Mouse (Mus musculus) spleen, postnatal 4 days (tissue): Measurements from ENCODE around the gene 4932438A13Rik.

ENCODE experiments used
- DNase-seq, 2 experiments: peaks; one replicate each; pipeline ENCODE4 v3.0.0; 2022; ENCODE audit warnings: low spot score in 2 of 2

4932438A13Rik gene

GRCm38 (mm10) chr3:36862721-36863275, at the start of gene 4932438A13Rik:
4932438A13Rik (plus strand) TSS chr3:36863104.
- DNase-seq = peak; percentile 100

GRCm38 (mm10) chr3:36816633-36817032, 46.3 kb upstream of the 4932438A13Rik start:
- no peak for DNase-seq

- DNase-seq = no peak
Measured at GRCm38 (mm10) chr3:36819402-36819801, 43.5 kb upstream of the 4932438A13Rik start.

GRCm38 (mm10) chr3:36821037-36821436, 41.9 kb upstream of the 4932438A13Rik start:
- DNase-seq = no peak

GRCm38 (mm10) chr3:36825098-36825497, 37.8 kb upstream of the 4932438A13Rik start:
- no peak for DNase-seq

- DNase-seq = no peak
Measured at GRCm38 (mm10) chr3:36825554-36825953, 37.4 kb upstream of the 4932438A13Rik start.

GRCm38 (mm10) chr3:36827274-36828025, 35.5 kb upstream of the 4932438A13Rik start:
- DNase-seq = no peak

GRCm38 (mm10) chr3:36830218-36830617, 32.7 kb upstream of the 4932438A13Rik start:
- DNase-seq = no peak

- no peak for DNase-seq
Measured at GRCm38 (mm10) chr3:36834426-36834825, 28.5 kb upstream of the 4932438A13Rik start.

GRCm38 (mm10) chr3:36834832-36835231, 28.1 kb upstream of the 4932438A13Rik start:
- no peak for DNase-seq

- no peak for DNase-seq
Measured at GRCm38 (mm10) chr3:36835525-36836203, 27.2 kb upstream of the 4932438A13Rik start.

- DNase-seq = no peak
Measured at GRCm38 (mm10) chr3:36836833-36837232, 26.1 kb upstream of the 4932438A13Rik start.

- peak; percentile 54 to 76 for DNase-seq
Measured at GRCm38 (mm10) chr3:36840650-36841555, 22.0 kb upstream of the 4932438A13Rik start.

GRCm38 (mm10) chr3:36853733-36854440, 9.0 kb upstream of the 4932438A13Rik start:
- no peak for DNase-seq

GRCm38 (mm10) chr3:36861411-36862410, 1.2 kb upstream of the 4932438A13Rik start:
- DNase-seq = no peak

GRCm38 (mm10) chr3:36863427-36863826, 523 bp downstream of the 4932438A13Rik start:
- DNase-seq = no peak

GRCm38 (mm10) chr3:36863881-36864280, 977 bp downstream of the 4932438A13Rik start:
- DNase-seq = no peak

- no peak for DNase-seq
Measured at GRCm38 (mm10) chr3:36864466-36864865, 1.6 kb downstream of the 4932438A13Rik start.

- no peak for DNase-seq
Measured at GRCm38 (mm10) chr3:36905372-36905771, 42.5 kb downstream of the 4932438A13Rik start.

- no peak for DNase-seq
Measured at GRCm38 (mm10) chr3:36917832-36918231, 54.9 kb downstream of the 4932438A13Rik start.
